Mouse (Mus musculus) thymus, adult 2 months (tissue): ENCODE results near the gene Dhrs7b.

ENCODE experiments used
- CTCF ChIP-seq: fragments of 200-500 bp; IDR thresholded peaks from 2 replicates; pipeline ENCODE4 v1.5.1; 2012; ENCODE audit warnings: mild to moderate bottlenecking, control low read depth, low read length, moderate library complexity, borderline replicate concordance; ENCODE audit not compliant: control insufficient read depth, poor library complexity, insufficient read depth; ENCODE audit errors: extremely low read depth
- POLR2A ChIP-seq: fragments of 200-500 bp; IDR thresholded peaks from 2 replicates; pipeline ENCODE4 v1.6.1; 2012; ENCODE audit warnings: mild to moderate bottlenecking, low read length, control low read depth, moderate library complexity; ENCODE audit not compliant: control insufficient read depth, poor library complexity, insufficient read depth; ENCODE audit errors: extremely low read depth

- TF ChIP-seq POLR2A, result no peak
- no peak for TF ChIP-seq CTCF
Observed at GRCm38 (mm10) chr11:60808286-60809070, 22.0 kb upstream of the Dhrs7b start.
